Mouse (Mus musculus): ENCODE measurements around the gene Dot1l. TPM values are rescaled to one million over a fixed set of nuclear protein-coding genes. Genes with fewer than 3 reads are reported as not detected.
"Not testable (repeated sequence)": the region's sequence is repeated elsewhere in the genome, so short reads cannot be mapped to it uniquely, and the experiment has no call there.

The Dot1l gene
- total RNA-seq, 2 experiments from 2014 or later = 31.2 to 31.4 TPM

- intact Hi-C loops (cut with DNase I) = loop anchor here (5.0 kb wide), 1 partner anchor 59 kb away; no protein-coding TSS in a partner anchor
- no peak for DNase-seq (ENCODE audit: low spot score)
These were observed 50.9 kb downstream of the Dot1l start for GRCm38 (mm10) chr10:80805925-80806324.

GRCm38 (mm10) chr10:80806341-80807056 is 51.5 kb downstream of the Dot1l start:
- DNase-seq (ENCODE audit: low spot score) = no peak
- intact Hi-C loops (cut with DNase I) = loop anchor here (5.0 kb wide), 1 partner anchor 59 kb away; no protein-coding TSS in a partner anchor

GRCm38 (mm10) chr10:80807057-80807627 is 52.1 kb downstream of the Dot1l start:
- peak; percentile 54 for DNase-seq (ENCODE audit: low spot score)
- intact Hi-C loops (cut with DNase I) = loop anchor here (5.0 kb wide), 1 partner anchor 60 kb away; no protein-coding TSS in a partner anchor

- no peak for DNase-seq (ENCODE audit: low spot score)
- intact Hi-C loops (cut with DNase I) = loop anchor here (5.0 kb wide), 1 partner anchor 61 kb away; no protein-coding TSS in a partner anchor
These were observed 53.3 kb downstream of the Dot1l start for GRCm38 (mm10) chr10:80808099-80808984.

GRCm38 (mm10) chr10:80808985-80809632 is 54.1 kb downstream of the Dot1l start:
- intact Hi-C loops (cut with DNase I) = loop anchor here (5.0 kb wide), 1 partner anchor 62 kb away; no protein-coding TSS in a partner anchor
- DNase-seq (ENCODE audit: low spot score) = no peak

GRCm38 (mm10) chr10:80810084-80810483 is 55.1 kb downstream of the Dot1l start:
- intact Hi-C loops (cut with DNase I) = no loop called here
- no peak for DNase-seq (ENCODE audit: low spot score)

GRCm38 (mm10) chr10:80812391-80813041 is 57.5 kb downstream of the Dot1l start:
- intact Hi-C loops (cut with DNase I) = no loop called here
- DNase-seq (ENCODE audit: low spot score) = no peak

GRCm38 (mm10) chr10:80813366-80813765 is 58.4 kb downstream of the Dot1l start, which contains the start of gene Jsrp1:
Gene Jsrp1 (minus strand): TSS chr10:80813498.
- no peak for DNase-seq (ENCODE audit: low spot score)

GRCm38 (mm10) chr10:80814800-80815199 is 59.8 kb downstream of the Dot1l start:
- intact Hi-C loops (cut with DNase I) = loop anchor here (5.0 kb wide), 1 partner anchor 183 kb away; no protein-coding TSS in a partner anchor
- no peak for DNase-seq (ENCODE audit: low spot score)

More at GRCm38 (mm10) chr10:80813366-80813765, 58.4 kb downstream of the Dot1l start, which contains the start of gene Jsrp1:
- intact Hi-C loops (cut with DNase I) = no loop called here

GRCm38 (mm10) chr10:80816303-80816702 is 61.3 kb downstream of the Dot1l start:
- intact Hi-C loops (cut with DNase I) = loop anchor here (5.0 kb wide), 1 partner anchor 181 kb away; no protein-coding TSS in a partner anchor

GRCm38 (mm10) chr10:80817164-80817563 is 62.2 kb downstream of the Dot1l start:
- intact Hi-C loops (cut with DNase I) = loop anchor here (5.0 kb wide), 1 partner anchor 180 kb away; no protein-coding TSS in a partner anchor
- DNase-seq (ENCODE audit: low spot score) = no peak

More at GRCm38 (mm10) chr10:80816303-80816702, 61.3 kb downstream of the Dot1l start:
- DNase-seq (ENCODE audit: low spot score) = not testable (repeated sequence)

- not testable (repeated sequence) for DNase-seq (ENCODE audit: low spot score)
- intact Hi-C loops (cut with DNase I) = loop anchor here (5.0 kb wide), 1 partner anchor 179 kb away; no protein-coding TSS in a partner anchor
These were observed 62.9 kb downstream of the Dot1l start for GRCm38 (mm10) chr10:80817955-80818354.

GRCm38 (mm10) chr10:80818599-80819281 is 63.7 kb downstream of the Dot1l start:
- DNase-seq (ENCODE audit: low spot score) = no peak
- intact Hi-C loops (cut with DNase I) = loop anchor here (5.0 kb wide), 1 partner anchor 179 kb away; no protein-coding TSS in a partner anchor

GRCm38 (mm10) chr10:80819406-80819805 is 64.4 kb downstream of the Dot1l start:
- intact Hi-C loops (cut with DNase I) = loop anchor here (5.0 kb wide), 1 partner anchor 178 kb away; no protein-coding TSS in a partner anchor
- no peak for DNase-seq (ENCODE audit: low spot score)

- DNase-seq (ENCODE audit: low spot score) = no peak
- intact Hi-C loops (cut with DNase I) = loop anchor here (1.0 kb wide), 1 partner anchor 58 kb away; no protein-coding TSS in a partner anchor
These were observed 67.0 kb downstream of the Dot1l start for GRCm38 (mm10) chr10:80821991-80822390.

GRCm38 (mm10) chr10:80822528-80822927 is 67.5 kb downstream of the Dot1l start:
- intact Hi-C loops (cut with DNase I) = loop anchor here (1.0 kb wide), 1 partner anchor 58 kb away; no protein-coding TSS in a partner anchor
- no peak for DNase-seq (ENCODE audit: low spot score)

- no peak for DNase-seq (ENCODE audit: low spot score)
- intact Hi-C loops (cut with DNase I) = no loop called here
These were observed 68.3 kb downstream of the Dot1l start for GRCm38 (mm10) chr10:80823316-80823715.

Data from heart, postnatal 25 days (tissue).